Mouse (Mus musculus): ENCODE data around the gene 9230112D13Rik. TPM values are rescaled to one million over a fixed set of nuclear protein-coding genes. Genes with fewer than 3 reads are reported as not detected.

9230112D13Rik gene
- total and polyA plus RNA-seq, 2 experiments from 2014 or later: not detected

- no peaks in the 10 kb centered on the region for H3K27me3 ChIP-seq (ENCODE audit: control insufficient read depth, insufficient read depth, low read length)
Measured at GRCm38 (mm10) chr14:34568626-34569025, 46.0 kb upstream of the 9230112D13Rik start.

GRCm38 (mm10) chr14:34567697-34568096, 45.1 kb upstream of the 9230112D13Rik start:
- H3K36me3 ChIP-seq (replicated peaks; ENCODE audit: control insufficient read depth, insufficient read depth, low read length): 0 out of 2 replicates have a peak, but pooled peaks cover 6% of the 10 kb centered on the region
- no peak overlapping the region for H3K9ac ChIP-seq (replicated peaks; ENCODE audit: low read depth, low read length)
- no peaks in the 10 kb centered on the region for H3K27me3 ChIP-seq (ENCODE audit: control insufficient read depth, insufficient read depth, low read length)
- no peak overlapping the region for H3K4me3 ChIP-seq (ENCODE audit: low read depth, low read length)
- no peak overlapping the region for H3K4me2 ChIP-seq (ENCODE audit: low read depth, low read length)
- peak overlapping the region; percentile 74 for H3K27ac ChIP-seq (ENCODE audit: low read depth)
- H3K9me3 ChIP-seq (replicated peaks; ENCODE audit: control insufficient read depth, low read length): no peaks in the 10 kb centered on the region
- WGBS: 17% methylated on average over 5 of the region's 5 CpGs
- peaks cover 33% of the 10 kb centered on the region for H3K4me1 ChIP-seq (ENCODE audit: control insufficient read depth, insufficient read depth)
- TF ChIP-seq EP300 (IDR thresholded peaks at IDR 0.05; ENCODE audit: low read depth) (peak; percentile 13; the same call in 1 of the 2 replicates), CTCF (IDR thresholded peaks at IDR 0.05; ENCODE audit: low read depth) (no peak)
- ATAC-seq (ENCODE audit: insufficient read depth, low read depth) (peak; percentile 24), DNase-seq (ENCODE audit: low spot score) (no peak)

More at GRCm38 (mm10) chr14:34568626-34569025, 46.0 kb upstream of the 9230112D13Rik start:
- H3K27ac ChIP-seq (ENCODE audit: low read depth): peak overlapping the region; percentile 74
- TF ChIP-seq CTCF (IDR thresholded peaks at IDR 0.05; ENCODE audit: low read depth) (no peak), EP300 (IDR thresholded peaks at IDR 0.05; ENCODE audit: low read depth) (peak; percentile 15; the same call in 1 of the 2 replicates)
- WGBS: 48% methylated on average over 4 of the region's 4 CpGs
- ATAC-seq (ENCODE audit: insufficient read depth, low read depth) (no peak), DNase-seq (ENCODE audit: low spot score) (no peak)
- H3K4me3 ChIP-seq (ENCODE audit: low read depth, low read length): no peak overlapping the region
- 0 out of 2 replicates have a peak, but pooled peaks cover 4% of the 10 kb centered on the region for H3K36me3 ChIP-seq (replicated peaks; ENCODE audit: control insufficient read depth, insufficient read depth, low read length)
- peaks cover 42% of the 10 kb centered on the region for H3K4me1 ChIP-seq (ENCODE audit: control insufficient read depth, insufficient read depth)
- H3K9me3 ChIP-seq (replicated peaks; ENCODE audit: control insufficient read depth, low read length): no peaks in the 10 kb centered on the region
- H3K9ac ChIP-seq (replicated peaks; ENCODE audit: low read depth, low read length): no peak overlapping the region
- no peak overlapping the region for H3K4me2 ChIP-seq (ENCODE audit: low read depth, low read length)

- H3K9ac ChIP-seq (replicated peaks; ENCODE audit: low read depth, low read length): no peak overlapping the region; the same call in 1 of the 2 replicates
- WGBS: 80% methylated on average over 7 of the region's 7 CpGs
- no peaks in the 10 kb centered on the region for H3K27me3 ChIP-seq (ENCODE audit: control insufficient read depth, insufficient read depth, low read length)
- no peak overlapping the region for H3K4me3 ChIP-seq (ENCODE audit: low read depth, low read length)
- ATAC-seq (ENCODE audit: insufficient read depth, low read depth) (no peak), DNase-seq (ENCODE audit: low spot score) (no peak)
- peak overlapping the region; percentile 74 for H3K27ac ChIP-seq (ENCODE audit: low read depth)
- no peak overlapping the region for H3K4me2 ChIP-seq (ENCODE audit: low read depth, low read length)
- no peaks in the 10 kb centered on the region for H3K9me3 ChIP-seq (replicated peaks; ENCODE audit: control insufficient read depth, low read length)
- 0 out of 2 replicates have a peak, but pooled peaks cover 18% of the 10 kb centered on the region for H3K36me3 ChIP-seq (replicated peaks; ENCODE audit: control insufficient read depth, insufficient read depth, low read length)
- H3K4me1 ChIP-seq (ENCODE audit: control insufficient read depth, insufficient read depth): peaks cover 23% of the 10 kb centered on the region
- TF ChIP-seq CTCF (IDR thresholded peaks at IDR 0.05; ENCODE audit: low read depth) (no peak), EP300 (IDR thresholded peaks at IDR 0.05; ENCODE audit: low read depth) (no peak)
Measured at GRCm38 (mm10) chr14:34566530-34566929, 43.9 kb upstream of the 9230112D13Rik start.

GRCm38 (mm10) chr14:34565711-34566110, 43.1 kb upstream of the 9230112D13Rik start:
- Histone ChIP-seq H3K27ac (ENCODE audit: low read depth) (peak overlapping the region; percentile 74), H3K9me3 (replicated peaks; ENCODE audit: control insufficient read depth, low read length) (no peaks in the 10 kb centered on the region), H3K4me3 (ENCODE audit: low read depth, low read length) (no peak overlapping the region), H3K27me3 (ENCODE audit: control insufficient read depth, insufficient read depth, low read length) (no peaks in the 10 kb centered on the region), H3K36me3 (replicated peaks; ENCODE audit: control insufficient read depth, insufficient read depth, low read length) (peaks cover 26% of the 10 kb centered on the region; the same call in 1 of the 2 replicates), H3K9ac (replicated peaks; ENCODE audit: low read depth, low read length) (no peak overlapping the region; the same call in 1 of the 2 replicates), H3K4me1 (ENCODE audit: control insufficient read depth, insufficient read depth) (peaks cover 19% of the 10 kb centered on the region), H3K4me2 (ENCODE audit: low read depth, low read length) (no peak overlapping the region)
- peak; percentile 28 for ATAC-seq (ENCODE audit: insufficient read depth, low read depth)
- peak; percentile 80 for DNase-seq (ENCODE audit: low spot score)
- TF ChIP-seq CTCF (IDR thresholded peaks at IDR 0.05; ENCODE audit: low read depth) (no peak), EP300 (IDR thresholded peaks at IDR 0.05; ENCODE audit: low read depth) (no peak; the same call in 1 of the 2 replicates)
- 36% methylated on average over 17 of the region's 17 CpGs for WGBS

- Histone ChIP-seq H3K4me2 (ENCODE audit: low read depth, low read length) (no peak overlapping the region), H3K9ac (replicated peaks; ENCODE audit: low read depth, low read length) (0 out of 2 replicates have a peak overlapping the region, but pooled peaks have one; percentile 11), H3K27ac (ENCODE audit: low read depth) (peak overlapping the region; percentile 74), H3K4me3 (ENCODE audit: low read depth, low read length) (no peak overlapping the region), H3K9me3 (replicated peaks; ENCODE audit: control insufficient read depth, low read length) (no peaks in the 10 kb centered on the region), H3K36me3 (replicated peaks; ENCODE audit: control insufficient read depth, insufficient read depth, low read length) (peaks cover 35% of the 10 kb centered on the region), H3K27me3 (ENCODE audit: control insufficient read depth, insufficient read depth, low read length) (no peaks in the 10 kb centered on the region), H3K4me1 (ENCODE audit: control insufficient read depth, insufficient read depth) (peaks cover 15% of the 10 kb centered on the region)
- DNase-seq (ENCODE audit: low spot score): no peak
- ATAC-seq (ENCODE audit: insufficient read depth, low read depth): no peak
- no peak for TF ChIP-seq EP300 (IDR thresholded peaks at IDR 0.05; ENCODE audit: low read depth)
- 39% methylated on average over 5 of the region's 5 CpGs for WGBS
Measured at GRCm38 (mm10) chr14:34564646-34565045, 42.0 kb upstream of the 9230112D13Rik start.

- Histone ChIP-seq H3K4me1 (ENCODE audit: control insufficient read depth, insufficient read depth) (peaks cover 14% of the 10 kb centered on the region), H3K4me2 (ENCODE audit: low read depth, low read length) (no peak overlapping the region), H3K36me3 (replicated peaks; ENCODE audit: control insufficient read depth, insufficient read depth, low read length) (peaks cover 44% of the 10 kb centered on the region), H3K4me3 (ENCODE audit: low read depth, low read length) (no peak overlapping the region), H3K9ac (replicated peaks; ENCODE audit: low read depth, low read length) (no peak overlapping the region), H3K27ac (ENCODE audit: low read depth) (peak overlapping the region; percentile 47), H3K27me3 (ENCODE audit: control insufficient read depth, insufficient read depth, low read length) (no peaks in the 10 kb centered on the region), H3K9me3 (replicated peaks; ENCODE audit: control insufficient read depth, low read length) (no peaks in the 10 kb centered on the region)
- ATAC-seq (ENCODE audit: insufficient read depth, low read depth) (peak; percentile 2; the same call in 1 of the 2 replicates), DNase-seq (ENCODE audit: low spot score) (no peak)
- WGBS: 9% methylated on average over 2 of the region's 2 CpGs
- peak; percentile 25 for TF ChIP-seq CTCF (IDR thresholded peaks at IDR 0.05; ENCODE audit: low read depth)
- no peak for TF ChIP-seq EP300 (IDR thresholded peaks at IDR 0.05; ENCODE audit: low read depth)
Measured at GRCm38 (mm10) chr14:34562393-34562792, 39.8 kb upstream of the 9230112D13Rik start.

Data from heart, postnatal 0 days (tissue).